Mouse (Mus musculus) MEL (cell line): Measurements from ENCODE around the gene Bicral.

ENCODE experiments used
- CHD1 ChIP-seq: IDR thresholded peaks from 2 replicates; pipeline ENCODE4 v1.6.1; 2012; ENCODE audit warnings: low read depth, mild to moderate bottlenecking, inconsistent platforms, low read length, improper control_type of control experiment
- CTCF ChIP-seq, 3 experiments: IDR thresholded peaks in 2 of 3; conservative IDR thresholded peaks in 1 of 3; 2 replicates each; pipeline ENCODE4 v1.5.1; 2011 to 2012; ENCODE audit warnings: low read length in 3 of 3, low read depth in 2 of 3, mild to moderate bottlenecking in 2 of 3, improper control_type of control experiment in 1 of 3, inconsistent platforms in 1 of 3, mixed read lengths in 1 of 3, moderate library complexity in 1 of 3; ENCODE audit not compliant: control insufficient read depth in 1 of 3, insufficient read depth in 1 of 3, poor library complexity in 1 of 3, severe bottlenecking in 1 of 3
- POLR2A ChIP-seq, 2 experiments: IDR thresholded peaks; 2 replicates each; pipeline ENCODE4 v1.6.1; 2011 to 2012; ENCODE audit warnings: low read length in 2 of 2, mild to moderate bottlenecking in 2 of 2, control low read depth in 1 of 2, improper control_type of control experiment in 1 of 2, low read depth in 1 of 2, moderate library complexity in 1 of 2; ENCODE audit not compliant: control insufficient read depth in 1 of 2, insufficient read depth in 1 of 2, poor library complexity in 1 of 2

DNA sequence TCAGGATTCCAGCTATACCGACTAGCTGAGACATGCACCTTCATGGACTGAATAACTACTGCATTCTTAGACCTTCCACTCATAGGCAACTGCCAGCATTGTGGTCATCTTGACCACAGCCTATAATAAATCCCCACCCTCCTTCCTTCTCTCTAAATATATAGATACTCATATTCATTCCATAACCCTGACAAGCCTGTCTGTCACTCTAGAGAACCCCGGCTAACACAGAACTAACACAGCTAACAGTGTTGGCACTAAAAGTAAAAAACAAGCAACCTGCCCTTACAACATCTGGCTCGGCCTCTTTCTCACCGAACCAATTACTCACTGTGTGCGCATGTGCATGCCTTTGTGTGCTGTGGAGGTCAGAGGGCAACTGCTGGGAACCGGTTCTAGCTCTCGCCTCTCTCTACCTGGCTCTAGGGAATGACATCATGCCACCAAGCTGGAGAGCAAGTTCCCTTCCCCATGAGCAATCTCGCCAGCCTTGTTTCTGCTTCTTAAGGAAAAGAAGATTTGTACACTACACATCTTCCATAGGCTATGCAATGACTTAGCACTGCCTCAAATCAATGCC is 18.2 kb upstream of the Bicral start:
- no peak for TF ChIP-seq POLR2A (IDR thresholded peaks at IDR 0.05; ENCODE audit: control insufficient read depth in 1 of 2, insufficient read depth in 1 of 2, low read depth in 1 of 2, low read length in 2 of 2, poor library complexity in 1 of 2)
- no peak for TF ChIP-seq CTCF (IDR thresholded peaks at IDR 0.05 in 2 of 3, conservative IDR thresholded peaks at IDR 0.05 in 1 of 3; ENCODE audit: control insufficient read depth in 1 of 3, insufficient read depth in 1 of 3, low read depth in 2 of 3, low read length in 3 of 3, poor library complexity in 1 of 3, severe bottlenecking in 1 of 3)
- TF ChIP-seq CHD1: no peak
